Mouse (Mus musculus) C2C12 (cell line): ENCODE measurements around the gene Hlcs.

Source experiments
- CTCF ChIP-seq: IDR thresholded peaks from one replicate; pipeline ENCODE4 v1.5.1; 2011; ENCODE audit not compliant: control insufficient read depth, insufficient read depth, insufficient read length
- MAX ChIP-seq: IDR thresholded peaks from one replicate; pipeline ENCODE4 v1.6.1; 2011; ENCODE audit warnings: mild to moderate bottlenecking, control low read depth
- MYOD1 ChIP-seq: IDR thresholded peaks from one replicate; pipeline ENCODE4 v1.6.1; 2011; ENCODE audit warnings: low read depth; ENCODE audit not compliant: control insufficient read depth, insufficient read length
- MYOG ChIP-seq: IDR thresholded peaks from one replicate; pipeline ENCODE4 v1.6.1; 2011; ENCODE audit not compliant: control insufficient read depth, insufficient read length; ENCODE audit errors: extremely low read depth
- USF1 ChIP-seq: IDR thresholded peaks from one replicate; pipeline ENCODE4 v1.6.1; 2011; ENCODE audit warnings: low read depth, mild to moderate bottlenecking, control low read depth, moderate library complexity

DNA sequence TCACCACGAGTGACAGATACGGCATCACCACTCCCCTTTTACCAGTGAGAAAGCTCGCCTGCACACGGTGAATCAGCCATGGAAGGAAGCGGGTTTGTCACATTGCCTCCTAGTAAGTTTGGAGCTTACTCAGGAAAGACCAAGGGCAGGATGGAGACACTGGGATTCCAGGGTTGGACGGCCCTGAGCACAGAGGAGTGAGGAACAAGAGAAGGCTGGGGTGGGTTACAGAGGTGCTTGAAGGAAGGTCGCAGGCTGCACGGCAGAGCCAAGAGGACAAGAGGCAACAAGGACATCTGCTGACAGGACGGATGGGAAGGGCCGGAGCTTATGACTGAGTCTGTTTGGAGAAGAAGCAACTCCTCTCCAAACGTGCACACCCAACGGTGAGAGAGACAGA, 126.8 kb downstream of the Hlcs start:
- TF ChIP-seq CTCF (no peak), MAX (no peak), USF1 (no peak), MYOD1 (no peak), MYOG (no peak)
